Mouse (Mus musculus) neural tube, embryonic 13.5 days (tissue): ENCODE measurements around the gene Egln3. TPM values are rescaled to one million over a fixed set of nuclear protein-coding genes. Genes with fewer than 3 reads are reported as not detected.

Source experiments
- ATAC-seq: fragments of 200-750 bp; cut with Nextera tagmentation; 2 replicates; pipeline ENCODE4 v1.8.0; 2017; ENCODE audit warnings: low read depth, mild to moderate bottlenecking, moderate TSS enrichment, moderate library complexity
- H3K27ac ChIP-seq: fragments of 300-500 bp; sonication (generic); replicated peaks from 2 replicates; pipeline ENCODE4 v1.5.1; 2015; ENCODE audit warnings: moderate library complexity, mild to moderate bottlenecking, inconsistent platforms
- H3K27me3 ChIP-seq: fragments of 300-500 bp; sonication (generic); 2 replicates; pipeline ENCODE4 v1.6.1; 2015; ENCODE audit warnings: mild to moderate bottlenecking, inconsistent platforms
- H3K36me3 ChIP-seq: fragments of 300-500 bp; sonication (generic); 2 replicates; pipeline ENCODE4 v1.6.1; 2015; ENCODE audit warnings: mild to moderate bottlenecking, inconsistent platforms
- H3K4me1 ChIP-seq: fragments of 300-500 bp; sonication (generic); replicated peaks from 2 replicates; pipeline ENCODE4 v1.6.1; 2015; ENCODE audit warnings: inconsistent platforms
- H3K4me2 ChIP-seq: fragments of 300-500 bp; sonication (generic); 2 replicates; pipeline ENCODE4 v1.6.1; 2015; ENCODE audit warnings: inconsistent platforms, mild to moderate bottlenecking, moderate library complexity
- H3K4me3 ChIP-seq: fragments of 300-500 bp; sonication (generic); 2 replicates; pipeline ENCODE4 v1.5.1; 2015; ENCODE audit warnings: mild to moderate bottlenecking, inconsistent platforms
- H3K9ac ChIP-seq: fragments of 300-500 bp; sonication (generic); 2 replicates; pipeline ENCODE4 v1.6.1; 2015; ENCODE audit warnings: moderate library complexity, mild to moderate bottlenecking, inconsistent platforms
- H3K9me3 ChIP-seq: fragments of 300-500 bp; sonication (generic); 2 replicates; pipeline ENCODE4 v1.6.1; 2016; ENCODE audit warnings: inconsistent platforms
- whole genome bisulfite sequencing: fragments of 180-500 bp; shearing (Covaris S2); methylation state at CpG from one replicate; pipeline ENCODE4 v1.1.7; 2015; 5-methylcytosine and 5-hydroxymethylcytosine counted together
- polyA plus RNA-seq: library from polyadenylated mRNA; unstranded; fragments of >200 nt; fragmentation: Nextera tagmentation; extraction: Ambion mirVana; gene quantifications from 2 replicates; pipeline ENCODE4 v1.2.1, GENCODE M21; 2015

The Egln3 gene
- polyA plus RNA-seq, 1 experiment from 2014 or later = 5.8 TPM

DNA sequence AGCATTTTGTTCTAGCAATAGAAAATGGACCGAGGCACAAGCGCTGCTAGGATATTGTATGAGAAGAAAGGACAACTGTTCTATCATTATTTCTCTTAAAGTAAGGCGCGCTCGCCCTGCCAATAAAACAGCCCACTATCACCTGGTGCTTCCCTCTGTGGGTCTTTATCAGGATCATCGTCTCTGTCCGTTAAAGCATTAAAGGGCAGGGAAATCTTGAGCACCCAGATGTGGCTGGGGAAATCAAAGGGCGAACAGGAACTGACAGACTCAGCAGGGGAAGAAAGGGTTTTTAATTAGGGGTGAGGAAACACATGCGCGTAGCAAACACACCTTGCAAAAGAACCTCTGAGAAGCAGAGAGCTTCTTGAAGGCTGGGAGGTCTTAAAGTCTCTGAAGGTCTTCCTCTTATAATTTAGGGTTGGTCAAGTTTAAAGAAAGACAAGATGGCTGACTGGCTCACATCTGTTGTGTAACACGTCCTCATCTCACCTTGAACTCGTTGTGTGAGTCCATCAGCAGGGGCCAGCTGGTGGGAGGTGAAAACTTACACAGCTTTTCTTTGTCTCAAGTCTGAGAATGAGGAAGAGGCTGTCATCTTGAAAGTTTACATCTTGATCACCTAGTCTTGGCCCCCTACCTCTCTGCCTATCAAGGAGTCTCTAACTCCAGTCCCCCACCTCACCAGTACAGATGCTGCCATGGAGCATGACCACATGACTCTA is 18.5 kb upstream of the Egln3 start:
- Histone ChIP-seq H3K4me1 (peaks cover 6% of the 10 kb centered on the region; the same call in 1 of the 2 replicates), H3K9me3 (no peaks in the 10 kb centered on the region)

DNA sequence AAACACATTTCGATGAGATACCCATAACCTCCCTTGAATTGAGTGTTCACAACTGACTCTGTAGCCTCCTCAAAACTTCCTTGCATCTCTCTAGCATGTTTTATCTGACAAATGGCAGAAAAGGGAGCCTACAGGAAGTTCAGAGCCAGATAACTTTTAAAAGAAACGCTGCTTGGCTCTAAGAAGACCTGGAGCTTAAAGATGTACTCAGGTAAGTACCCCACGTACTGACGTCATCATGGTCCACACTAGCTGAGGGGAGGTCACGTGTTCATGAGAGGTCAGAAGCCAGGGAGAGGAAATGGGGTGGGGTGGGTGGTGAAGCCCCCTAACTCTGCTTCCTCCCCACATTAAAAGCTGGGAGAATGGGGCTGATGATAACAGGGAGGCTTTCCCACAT is 13.0 kb upstream of the Egln3 start:
- 83% methylated on average over 5 of the region's 5 CpGs for WGBS
- Histone ChIP-seq H3K9me3 (no peaks in the 10 kb centered on the region), H3K27me3 (0 out of 2 replicates have a peak, but pooled peaks cover 4% of the 10 kb centered on the region), H3K4me1 (peaks cover 8% of the 10 kb centered on the region), H3K4me3 (no peak overlapping the region), H3K36me3 (no peaks in the 10 kb centered on the region), H3K9ac (no peak overlapping the region), H3K27ac (no peak overlapping the region), H3K4me2 (no peak overlapping the region)
- ATAC-seq = no peak

More for the DNA sequence above, 18.5 kb upstream of the Egln3 start:
- H3K27me3 ChIP-seq = no peaks in the 10 kb centered on the region
- no peak for ATAC-seq
- no peak overlapping the region for H3K9ac ChIP-seq
- no peak overlapping the region for H3K4me2 ChIP-seq
- 78% methylated on average over 12 of the region's 12 CpGs for WGBS
- H3K36me3 ChIP-seq = no peaks in the 10 kb centered on the region
- H3K4me3 ChIP-seq = no peak overlapping the region
- no peak overlapping the region for H3K27ac ChIP-seq

DNA sequence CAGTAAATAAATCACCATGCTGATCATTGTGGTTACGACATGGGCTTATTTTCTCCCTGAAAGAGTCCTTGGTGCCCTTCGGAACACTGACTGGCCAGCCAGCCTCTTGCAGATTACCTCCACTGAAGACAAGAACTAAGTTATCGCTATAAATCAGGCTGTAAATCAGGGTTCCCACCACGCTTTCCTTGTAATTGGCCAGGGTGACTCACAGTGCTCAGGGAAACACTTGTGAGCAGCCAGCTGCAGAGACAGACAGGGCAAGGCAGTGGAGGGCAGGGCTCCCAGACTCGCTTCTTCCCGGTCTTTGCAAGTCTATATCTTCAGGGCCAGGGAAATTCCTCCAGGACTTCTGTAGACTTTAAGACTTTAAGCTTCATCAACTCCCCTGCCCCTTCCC is 10.8 kb upstream of the Egln3 start:
- 11% methylated on average over 6 of the region's 6 CpGs for WGBS

DNA sequence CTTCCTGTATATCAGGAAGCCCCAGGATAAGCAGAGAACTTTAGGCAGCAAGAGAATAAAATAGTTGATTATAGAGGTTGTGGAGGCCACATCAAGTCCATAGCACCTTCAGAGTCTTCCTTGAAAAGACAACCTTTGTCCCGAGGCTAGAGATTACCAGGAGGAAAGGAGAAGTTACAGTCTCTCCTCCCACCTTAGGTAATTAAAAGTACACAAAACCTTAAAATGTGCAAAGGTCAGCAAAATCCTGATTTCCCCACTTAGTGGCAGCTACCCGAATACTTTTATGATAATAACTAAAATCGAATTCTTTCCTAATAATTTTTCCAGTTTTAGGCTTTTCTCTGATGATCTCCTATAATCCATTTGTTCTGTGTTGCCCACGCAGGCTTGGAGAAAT is 10.2 kb upstream of the Egln3 start:
- ATAC-seq = no peak
- Histone ChIP-seq H3K4me2 (no peak overlapping the region), H3K4me1 (peaks cover 11% of the 10 kb centered on the region), H3K9ac (no peak overlapping the region), H3K36me3 (no peaks in the 10 kb centered on the region), H3K4me3 (no peak overlapping the region), H3K27ac (no peak overlapping the region), H3K9me3 (no peaks in the 10 kb centered on the region), H3K27me3 (0 out of 2 replicates have a peak, but pooled peaks cover 4% of the 10 kb centered on the region)
- WGBS = 81% methylated on average over 4 of the region's 4 CpGs

More for the DNA sequence above, 10.8 kb upstream of the Egln3 start:
- H3K4me2 ChIP-seq = no peak overlapping the region
- H3K4me1 ChIP-seq = peaks cover 8% of the 10 kb centered on the region
- no peak for ATAC-seq
- no peak overlapping the region for H3K27ac ChIP-seq
- no peaks in the 10 kb centered on the region for H3K9me3 ChIP-seq
- 0 out of 2 replicates have a peak, but pooled peaks cover 4% of the 10 kb centered on the region for H3K27me3 ChIP-seq
- no peak overlapping the region for H3K9ac ChIP-seq
- no peaks in the 10 kb centered on the region for H3K36me3 ChIP-seq
- H3K4me3 ChIP-seq = no peak overlapping the region

DNA sequence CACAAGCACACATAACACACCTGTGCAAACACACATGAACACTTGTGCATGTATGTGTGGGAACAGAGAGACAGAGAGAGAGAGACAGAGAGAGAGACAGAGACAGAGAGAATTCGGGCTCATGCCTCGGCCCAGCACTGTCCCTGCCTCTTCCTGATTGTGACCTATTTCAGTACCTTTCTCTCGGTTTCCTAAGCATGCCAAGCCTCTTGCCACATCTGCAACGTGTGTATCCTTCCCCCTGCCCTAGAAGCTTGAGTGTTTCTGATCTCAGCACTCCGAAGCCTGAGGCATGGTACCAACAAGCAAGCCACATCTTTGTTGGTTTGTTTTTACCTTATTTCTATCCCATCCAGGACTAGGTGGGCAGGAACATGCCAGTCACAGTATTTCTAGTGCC is 9.6 kb upstream of the Egln3 start:
- WGBS = 67% methylated on average over 5 of the region's 5 CpGs
- ATAC-seq = no peak
- peaks cover 11% of the 10 kb centered on the region for H3K4me1 ChIP-seq

DNA sequence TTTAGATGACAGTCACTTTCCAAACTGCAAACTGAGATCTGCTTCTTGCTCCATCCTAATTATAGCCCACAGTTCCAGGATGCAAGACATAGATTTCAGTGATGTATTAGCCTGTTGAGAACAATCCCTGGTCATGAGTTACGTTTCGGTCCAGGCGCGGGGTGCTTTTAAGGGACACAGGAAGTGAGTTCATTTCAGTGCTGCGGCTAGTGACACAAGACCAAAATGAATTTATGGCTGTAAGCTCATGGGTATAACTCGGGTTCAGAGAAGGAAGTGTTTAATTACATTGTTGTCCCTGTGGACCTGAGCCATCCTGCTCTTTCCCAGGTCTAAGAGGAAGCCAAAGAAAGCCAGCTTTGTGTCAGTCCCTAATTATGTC is 5.5 kb upstream of the Egln3 start:
- no peak overlapping the region for H3K4me3 ChIP-seq
- ATAC-seq = no peak
- peaks cover 4% of the 10 kb centered on the region for H3K4me1 ChIP-seq
- H3K9ac ChIP-seq = no peak overlapping the region
- no peaks in the 10 kb centered on the region for H3K9me3 ChIP-seq
- H3K4me2 ChIP-seq = no peak overlapping the region
- H3K27me3 ChIP-seq = peaks cover 3% of the 10 kb centered on the region; the same call in 1 of the 2 replicates
- H3K36me3 ChIP-seq = no peaks in the 10 kb centered on the region
- 46% methylated on average over 6 of the region's 6 CpGs for WGBS
- no peak overlapping the region for H3K27ac ChIP-seq

More for the DNA sequence above, 9.6 kb upstream of the Egln3 start:
- no peak overlapping the region for H3K4me2 ChIP-seq
- no peak overlapping the region for H3K27ac ChIP-seq
- H3K4me3 ChIP-seq = no peak overlapping the region
- 0 out of 2 replicates have a peak, but pooled peaks cover 4% of the 10 kb centered on the region for H3K27me3 ChIP-seq
- H3K9me3 ChIP-seq = no peaks in the 10 kb centered on the region
- no peak overlapping the region for H3K9ac ChIP-seq
- H3K36me3 ChIP-seq = no peaks in the 10 kb centered on the region

DNA sequence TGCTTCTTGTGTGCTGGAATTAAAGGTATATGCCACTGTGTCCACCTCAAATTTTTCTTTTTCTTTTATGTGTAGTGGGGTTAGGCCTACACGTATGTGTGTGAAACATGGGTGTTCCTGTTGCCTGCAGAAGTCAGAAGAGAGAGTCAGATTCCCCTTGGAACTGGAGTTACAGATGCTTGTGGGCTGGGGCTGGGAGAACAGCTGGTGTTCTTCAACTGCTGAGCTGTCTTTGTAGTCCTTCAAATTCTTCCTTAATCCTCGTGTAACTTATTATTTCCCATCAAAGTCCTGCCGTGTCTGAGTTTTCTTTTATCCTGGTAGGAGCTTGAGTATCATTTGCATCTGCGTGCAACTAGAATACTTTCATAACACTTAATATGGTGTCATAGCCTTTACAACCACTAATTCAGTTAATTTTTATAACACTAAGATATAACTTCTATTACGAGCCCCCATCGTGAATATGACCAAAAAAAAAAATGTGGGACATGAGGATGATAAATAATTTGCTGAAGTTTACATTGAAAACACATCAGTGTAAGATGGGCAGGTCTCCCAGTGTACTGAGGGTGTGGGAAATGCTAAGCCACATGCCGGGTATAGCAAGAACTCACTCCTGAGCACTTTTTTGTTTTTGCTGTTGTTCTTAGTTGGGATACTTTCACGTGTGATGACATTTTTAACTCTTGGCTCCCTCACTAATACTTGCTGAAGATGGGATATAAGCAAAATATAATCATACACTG is 4.9 kb upstream of the Egln3 start:
- Histone ChIP-seq H3K36me3 (no peaks in the 10 kb centered on the region), H3K4me1 (peaks cover 6% of the 10 kb centered on the region), H3K27me3 (peaks cover 8% of the 10 kb centered on the region; the same call in 1 of the 2 replicates), H3K4me2 (no peak overlapping the region), H3K9ac (no peak overlapping the region), H3K4me3 (no peak overlapping the region), H3K9me3 (no peaks in the 10 kb centered on the region), H3K27ac (no peak overlapping the region)
- ATAC-seq = no peak
- WGBS = 70% methylated on average over 8 of the region's 8 CpGs

DNA sequence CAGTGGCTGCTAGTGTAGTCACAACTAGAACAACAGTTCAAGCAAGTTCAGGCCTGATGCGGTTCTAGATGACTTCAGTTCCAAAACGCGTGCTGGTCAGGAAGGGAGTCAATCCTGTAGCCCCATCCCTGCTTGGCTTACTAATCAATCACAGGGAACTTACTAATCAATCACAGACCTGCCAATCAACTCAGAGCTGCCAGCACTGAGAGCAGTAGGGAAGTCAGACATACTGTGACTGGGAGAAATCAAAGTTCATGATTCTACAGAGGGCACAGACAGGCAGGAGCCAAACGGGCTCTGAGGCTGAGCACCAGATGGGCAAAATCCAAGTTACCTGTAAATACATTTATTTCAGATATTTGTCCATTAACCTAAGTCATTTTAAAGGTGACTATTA is 2.1 kb upstream of the Egln3 start:
- H3K27me3 ChIP-seq = peaks cover 31% of the 10 kb centered on the region
- H3K36me3 ChIP-seq = no peaks in the 10 kb centered on the region
- no peak overlapping the region for H3K4me3 ChIP-seq
- H3K4me2 ChIP-seq = no peak overlapping the region
- H3K27ac ChIP-seq = no peak overlapping the region
- peaks cover 17% of the 10 kb centered on the region for H3K4me1 ChIP-seq
- no peaks in the 10 kb centered on the region for H3K9me3 ChIP-seq
- H3K9ac ChIP-seq = no peak overlapping the region
- WGBS = 90% methylated on average over 4 of the region's 4 CpGs
- no peak for ATAC-seq

DNA sequence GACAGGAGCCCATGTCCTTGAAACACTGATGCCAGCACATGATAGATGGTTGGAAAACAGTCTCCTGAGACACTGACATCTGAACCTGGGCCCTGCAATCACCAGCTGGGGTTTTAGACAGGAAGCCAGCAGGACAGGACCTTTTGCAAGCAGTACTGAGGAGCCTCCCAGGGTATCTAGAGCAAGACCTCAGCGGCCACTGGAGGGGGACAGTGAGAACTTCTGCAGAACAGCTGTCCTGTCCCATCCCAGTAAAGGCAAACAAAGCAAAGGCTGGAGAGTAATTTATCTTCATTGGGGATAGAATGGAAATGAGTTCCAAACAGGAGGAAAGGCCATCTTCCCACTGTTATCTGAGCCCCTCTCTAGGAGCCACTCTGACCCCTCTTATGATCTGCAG is 1.5 kb upstream of the Egln3 start:
- Histone ChIP-seq H3K9ac (no peak overlapping the region), H3K4me3 (no peak overlapping the region), H3K36me3 (no peaks in the 10 kb centered on the region), H3K9me3 (no peaks in the 10 kb centered on the region), H3K27ac (no peak overlapping the region), H3K4me1 (peaks cover 17% of the 10 kb centered on the region), H3K27me3 (peaks cover 31% of the 10 kb centered on the region), H3K4me2 (no peak overlapping the region)
- ATAC-seq = no peak
- 4% methylated on average over 1 of the region's 1 CpGs for WGBS

DNA sequence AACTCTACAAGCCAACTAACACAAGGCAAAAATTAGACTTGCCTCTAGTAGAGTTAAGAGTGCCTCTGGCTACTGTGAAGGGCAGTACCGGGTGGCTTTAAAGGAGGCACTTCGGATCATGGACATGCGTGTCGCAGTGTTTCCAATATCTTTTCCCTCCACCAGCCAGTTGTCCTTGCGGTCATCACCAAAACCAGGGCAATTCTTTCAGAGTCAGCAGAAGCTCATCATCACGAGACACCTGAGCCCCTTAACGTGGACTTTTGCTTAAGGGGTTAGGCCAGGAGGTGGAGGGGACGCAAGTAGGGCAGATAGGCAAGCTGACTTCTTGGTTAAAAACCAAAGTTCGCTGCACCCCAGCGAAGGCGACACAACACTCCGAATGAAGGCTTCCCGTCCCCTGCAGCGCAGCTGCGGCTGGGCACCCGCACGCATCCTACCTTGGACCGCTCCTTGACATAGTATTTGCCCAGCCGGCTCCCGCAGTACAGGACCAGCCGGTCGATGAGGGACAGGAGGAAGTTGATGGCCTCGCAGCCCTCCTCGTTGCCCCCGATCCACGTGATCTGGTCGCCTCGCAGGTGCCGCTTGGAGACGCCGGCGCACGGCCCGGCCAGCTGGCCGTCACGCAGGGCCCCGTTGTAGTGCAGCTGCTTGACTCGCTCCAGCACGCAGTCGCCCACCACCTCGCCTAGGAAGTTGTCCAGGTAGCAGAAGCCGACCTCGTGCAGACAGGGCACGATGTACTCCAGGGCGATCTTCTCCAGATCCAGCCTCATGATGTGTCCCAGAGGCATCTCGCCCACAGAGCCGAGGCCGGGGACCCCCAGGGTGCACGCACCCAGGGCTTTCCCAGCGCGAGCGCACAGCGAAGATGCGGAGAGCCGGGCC is 650 bp downstream of the Egln3 start:
- no peaks in the 10 kb centered on the region for H3K36me3 ChIP-seq
- H3K9ac ChIP-seq = peak overlapping the region; percentile 75
- H3K4me3 ChIP-seq = peak overlapping the region; percentile 54
- H3K27ac ChIP-seq = no peak overlapping the region
- peak; percentile 71 for ATAC-seq
- no peaks in the 10 kb centered on the region for H3K9me3 ChIP-seq
- 4% methylated on average over 55 of the region's 55 CpGs for WGBS
- H3K4me1 ChIP-seq = peaks cover 35% of the 10 kb centered on the region
- H3K27me3 ChIP-seq = peaks cover 31% of the 10 kb centered on the region
- H3K4me2 ChIP-seq = peak overlapping the region; percentile 99

DNA sequence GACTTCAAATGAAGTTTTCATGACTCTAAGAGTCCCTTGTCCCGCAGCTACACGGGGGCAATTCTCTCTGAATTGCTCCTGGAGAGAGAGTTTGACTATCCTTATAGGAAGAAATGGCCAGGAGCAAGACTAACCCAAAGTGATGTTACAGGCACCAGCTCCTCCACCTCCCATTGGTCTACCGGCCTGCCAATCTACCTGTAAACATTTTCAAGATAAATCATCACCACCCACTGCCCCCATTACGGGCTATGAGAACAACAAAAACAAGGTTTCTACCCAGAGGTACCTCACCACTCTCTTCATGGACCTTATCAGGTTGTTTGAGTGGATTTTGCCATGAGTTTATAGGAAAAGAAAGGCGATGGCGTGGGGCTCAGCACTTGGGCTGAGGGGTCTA is 1.4 kb downstream of the Egln3 start:
- 42% methylated on average over 6 of the region's 6 CpGs for WGBS
- no peak overlapping the region for H3K27ac ChIP-seq
- H3K9ac ChIP-seq = 0 out of 2 replicates have a peak overlapping the region, but pooled peaks have one; percentile 75
- no peaks in the 10 kb centered on the region for H3K36me3 ChIP-seq
- peaks cover 42% of the 10 kb centered on the region for H3K4me1 ChIP-seq
- H3K4me2 ChIP-seq = peak overlapping the region; percentile 99
- no peaks in the 10 kb centered on the region for H3K9me3 ChIP-seq
- peaks cover 31% of the 10 kb centered on the region for H3K27me3 ChIP-seq
- no peak for ATAC-seq
- peak overlapping the region; percentile 54 for H3K4me3 ChIP-seq

DNA sequence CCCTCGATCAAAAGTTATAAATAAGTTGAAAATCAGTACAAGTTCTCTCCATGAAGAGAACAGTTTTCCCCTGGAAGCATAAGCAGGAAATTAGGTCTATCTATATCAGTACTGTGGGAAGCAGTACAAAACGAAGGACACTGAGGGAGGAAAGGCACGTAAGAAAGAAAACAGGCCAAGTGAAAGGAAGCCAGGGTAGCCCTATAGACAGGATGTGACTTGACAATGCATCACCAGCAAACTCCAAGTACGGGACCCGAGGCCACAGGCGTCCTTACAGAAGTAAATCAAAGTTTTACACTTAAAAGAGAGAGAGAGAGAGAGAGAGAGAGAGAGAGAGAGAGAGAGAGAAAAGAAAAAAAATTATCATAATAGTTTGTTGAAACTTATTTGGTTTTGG is 2.8 kb downstream of the Egln3 start:
- H3K9me3 ChIP-seq = no peaks in the 10 kb centered on the region
- WGBS = 34% methylated on average over 6 of the region's 6 CpGs
- peak overlapping the region; percentile 36 for H3K4me2 ChIP-seq
- no peak for ATAC-seq
- H3K27me3 ChIP-seq = peaks cover 31% of the 10 kb centered on the region
- peaks cover 56% of the 10 kb centered on the region for H3K4me1 ChIP-seq
- no peaks in the 10 kb centered on the region for H3K36me3 ChIP-seq
- no peak overlapping the region for H3K4me3 ChIP-seq
- no peak overlapping the region for H3K9ac ChIP-seq
- no peak overlapping the region for H3K27ac ChIP-seq
